Mouse (Mus musculus) layer of hippocampus, adult 2 months (tissue): ENCODE measurements at regions not wholly inside any gene's neighbourhood (a gene's known extent, or its start where the extent isn't known, plus 50 kb on each side); places are given as distances from the start of the nearest gene placed in this dataset.

Experiments used
- DNase-seq, 2 experiments: peaks; one replicate each; pipeline ENCODE4 v3.0.0; 2022; ENCODE audit warnings: low spot score in 2 of 2
- H3K27ac ChIP-seq: fragments of 200-600 bp; 2 replicates; pipeline ENCODE4 v1.8.1; 2022
- H3K4me3 ChIP-seq: fragments of 200-600 bp; 2 replicates; pipeline ENCODE4 v1.8.1; 2022; ENCODE audit warnings: mild to moderate bottlenecking
- CTCF ChIP-seq: fragments of 200-600 bp; conservative IDR thresholded peaks from 2 replicates; pipeline ENCODE4 v1.8.1; 2022; ENCODE audit warnings: antibody characterized with exemption, mild to moderate bottlenecking, moderate library complexity

- Histone ChIP-seq H3K27ac (no peak overlapping the region), H3K4me3 (no peak overlapping the region)
- DNase-seq, result no peak
- no peak for TF ChIP-seq CTCF
Observed at GRCm38 (mm10) chr10:70741909-70742308, 86.1 kb upstream of the Phyhipl start.

- peak overlapping the region; percentile 59 for H3K27ac ChIP-seq
- peak; percentile 18 to 34 for DNase-seq
- TF ChIP-seq CTCF, result no peak
- no peak overlapping the region for H3K4me3 ChIP-seq
Observed at GRCm38 (mm10) chr10:70740095-70740494, 84.3 kb upstream of the Phyhipl start.

- Histone ChIP-seq H3K4me3 (no peak overlapping the region), H3K27ac (peak overlapping the region; percentile 59)
- no peak for DNase-seq
- TF ChIP-seq CTCF, result no peak
Observed at GRCm38 (mm10) chr10:70739348-70739966, 83.7 kb upstream of the Phyhipl start.

DNA sequence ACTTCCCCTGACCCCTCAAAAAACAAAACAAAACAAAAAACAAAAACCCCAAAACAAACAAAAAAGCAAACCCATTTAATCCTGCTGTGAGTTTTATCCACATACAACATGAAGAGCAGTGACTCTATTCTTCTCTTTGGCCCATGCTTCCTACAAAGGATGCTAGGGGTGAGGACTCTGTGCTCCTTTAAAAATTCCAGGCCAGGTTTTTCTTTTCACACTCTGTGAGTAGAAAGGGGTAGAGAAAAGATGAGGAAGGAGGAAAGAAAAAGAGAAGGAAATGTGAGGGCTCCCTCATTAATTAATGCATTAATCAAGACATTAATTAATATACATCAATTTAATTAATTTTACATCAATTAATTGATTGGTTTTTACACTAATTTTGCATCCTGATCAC lies 82.9 kb upstream of the Phyhipl start:
- DNase-seq, result no peak
- no peak for TF ChIP-seq CTCF
- no peak overlapping the region for H3K27ac ChIP-seq
- H3K4me3 ChIP-seq, result no peak overlapping the region

DNA sequence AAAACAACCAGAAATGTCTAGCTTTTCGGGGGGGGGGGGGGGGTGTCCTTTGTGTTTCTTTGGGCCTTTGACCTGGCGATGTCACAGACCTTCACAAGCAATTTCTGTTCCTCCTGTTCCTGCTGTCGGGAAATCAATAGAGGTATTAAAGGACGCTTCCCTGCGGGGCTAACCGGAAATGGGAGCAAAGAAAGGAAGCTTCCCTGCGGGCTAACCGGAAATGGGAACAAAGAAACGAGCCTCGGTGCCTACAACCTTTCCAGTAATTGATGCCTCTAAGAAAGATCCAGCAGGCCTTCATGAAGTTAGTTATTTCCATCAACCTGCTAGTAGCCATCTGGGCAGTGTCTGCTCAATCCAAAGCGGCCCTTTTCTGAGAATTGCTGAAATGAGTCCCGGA lies 78.2 kb upstream of the Phyhipl start:
- DNase-seq, result no peak
- H3K27ac ChIP-seq, result peak overlapping the region; percentile 46; the same call in 1 of the 2 replicates
- no peak overlapping the region for H3K4me3 ChIP-seq
- TF ChIP-seq CTCF, result no peak

GRCm38 (mm10) chr10:70733478-70733877 lies 77.7 kb upstream of the Phyhipl start:
- Histone ChIP-seq H3K27ac (peak overlapping the region; percentile 46; the same call in 1 of the 2 replicates), H3K4me3 (no peak overlapping the region)
- no peak for TF ChIP-seq CTCF
- DNase-seq, result peak; percentile 36 to 75

DNA sequence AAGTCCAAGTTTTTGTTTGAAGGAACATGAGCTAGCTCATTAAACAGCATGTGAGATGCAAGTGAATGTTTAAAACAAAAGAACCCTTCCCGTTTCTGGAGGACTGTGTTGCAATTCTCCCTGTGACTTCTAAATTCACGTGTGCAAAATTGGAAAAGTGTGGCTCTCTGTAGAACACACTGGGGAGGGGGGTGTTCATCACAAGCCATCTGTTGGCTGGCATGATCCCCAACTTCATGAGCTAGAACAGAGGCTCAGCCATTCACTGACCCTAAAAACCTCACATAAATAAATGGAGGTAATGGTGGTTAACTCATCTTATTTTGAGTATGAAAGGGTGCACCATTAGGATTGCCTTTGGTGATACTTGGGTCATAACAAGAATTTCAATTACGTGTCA lies 69.3 kb upstream of the Phyhipl start:
- Histone ChIP-seq H3K4me3 (no peak overlapping the region), H3K27ac (no peak overlapping the region)
- TF ChIP-seq CTCF, result no peak
- no peak for DNase-seq

GRCm38 (mm10) chr10:70722783-70723182 lies 67.0 kb upstream of the Phyhipl start:
- no peak overlapping the region for H3K4me3 ChIP-seq
- H3K27ac ChIP-seq, result no peak overlapping the region
- no peak for TF ChIP-seq CTCF
- DNase-seq, result no peak

- Histone ChIP-seq H3K27ac (no peak overlapping the region), H3K4me3 (no peak overlapping the region)
- no peak for DNase-seq
- TF ChIP-seq CTCF, result no peak
Observed at GRCm38 (mm10) chr10:70722381-70722780, 66.6 kb upstream of the Phyhipl start.

GRCm38 (mm10) chr10:70717464-70717863 lies 61.7 kb upstream of the Phyhipl start:
- DNase-seq, result no peak
- peak overlapping the region; percentile 85; the same call in 1 of the 2 replicates for H3K27ac ChIP-seq

DNA sequence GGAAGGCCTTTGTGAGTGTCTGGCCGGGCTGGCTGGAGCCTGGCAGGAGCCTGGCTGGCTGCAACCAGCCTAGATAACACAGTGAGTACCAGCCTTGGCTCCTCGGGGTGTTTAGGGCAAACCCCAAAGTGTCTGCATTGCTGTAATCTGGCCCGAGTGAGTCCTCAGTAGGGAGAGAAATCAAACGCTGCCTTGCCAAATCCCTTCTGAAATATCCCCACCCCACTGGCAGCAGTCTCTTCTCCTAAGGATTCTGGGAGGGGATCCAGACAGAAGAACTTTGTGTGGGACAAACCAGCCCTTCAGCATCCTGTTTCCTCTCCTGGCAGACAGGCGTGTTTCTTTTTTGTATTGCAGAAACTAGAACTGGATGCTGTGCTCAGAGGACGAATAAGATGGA lies 61.3 kb upstream of the Phyhipl start:
- peak; percentile 65 to 91 for DNase-seq
- H3K4me3 ChIP-seq, result no peak overlapping the region
- peak; percentile 26 for TF ChIP-seq CTCF
- H3K27ac ChIP-seq, result peak overlapping the region; percentile 80

More at GRCm38 (mm10) chr10:70717464-70717863, 61.7 kb upstream of the Phyhipl start:
- H3K4me3 ChIP-seq, result no peak overlapping the region
- no peak for TF ChIP-seq CTCF

DNA sequence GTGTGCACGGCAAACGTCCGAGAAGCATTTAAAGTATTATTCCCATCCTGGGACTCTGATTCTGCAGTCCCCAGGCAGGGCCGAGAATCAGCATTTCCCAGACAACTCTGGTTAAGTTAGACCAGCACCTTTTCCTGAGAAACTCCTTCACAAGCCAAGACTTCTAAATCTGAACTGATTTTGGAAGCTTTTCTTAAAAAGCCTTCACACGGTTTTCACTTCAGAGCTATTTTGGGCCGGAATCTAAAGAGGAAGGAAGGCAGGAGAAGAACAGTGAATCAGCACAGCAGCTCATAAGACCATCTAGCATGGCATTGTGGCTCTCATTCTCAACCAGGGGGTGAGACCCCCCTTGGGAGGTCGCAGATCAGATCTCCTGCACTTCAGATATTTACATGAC lies 57.5 kb upstream of the Phyhipl start:
- Histone ChIP-seq H3K27ac (0 out of 2 replicates have a peak overlapping the region, but pooled peaks have one; percentile 33), H3K4me3 (no peak overlapping the region)
- DNase-seq, result no peak
- TF ChIP-seq CTCF, result no peak

- no peak for DNase-seq
- TF ChIP-seq CTCF, result no peak
- no peak overlapping the region for H3K4me3 ChIP-seq
- no peak overlapping the region for H3K27ac ChIP-seq
Observed at GRCm38 (mm10) chr10:70708806-70709205, 53.0 kb upstream of the Phyhipl start.
